Mouse (Mus musculus): ENCODE data around the gene Dio1. TPM values are rescaled to one million over a fixed set of nuclear protein-coding genes. Genes with fewer than 3 reads are reported as not detected.

The Dio1 gene
- not detected for total RNA-seq (2021)

GRCm38 (mm10) chr4:107306966-107307365 is at the start of gene Dio1:
Gene Dio1 (minus strand): TSS chr4:107307169.
- DNase-seq = no peak

- DNase-seq = no peak
These were observed 47.6 kb upstream of the Dio1 start for GRCm38 (mm10) chr4:107354543-107354942.

- DNase-seq = no peak
These were observed 47.2 kb upstream of the Dio1 start for GRCm38 (mm10) chr4:107354126-107354525.

GRCm38 (mm10) chr4:107353612-107354011 is 46.6 kb upstream of the Dio1 start:
- no peak for DNase-seq

- no peak for DNase-seq
These were observed 44.4 kb upstream of the Dio1 start for GRCm38 (mm10) chr4:107351368-107351767.

GRCm38 (mm10) chr4:107349311-107350008 is 42.5 kb upstream of the Dio1 start:
- DNase-seq = peak in 1 of 2 experiments; percentile 11

GRCm38 (mm10) chr4:107348529-107349310 is 41.8 kb upstream of the Dio1 start:
- DNase-seq = no peak

- DNase-seq = no peak
These were observed 40.3 kb upstream of the Dio1 start for GRCm38 (mm10) chr4:107347221-107347620.

- peak; percentile 11 to 28 for DNase-seq
These were observed 37.6 kb upstream of the Dio1 start for GRCm38 (mm10) chr4:107344612-107345011.

- DNase-seq = no peak
These were observed 34.4 kb upstream of the Dio1 start for GRCm38 (mm10) chr4:107341354-107341753.

- no peak for DNase-seq
These were observed 30.5 kb upstream of the Dio1 start for GRCm38 (mm10) chr4:107337455-107337854.

GRCm38 (mm10) chr4:107336356-107336755 is 29.4 kb upstream of the Dio1 start:
- DNase-seq = no peak

- no peak for DNase-seq
These were observed 26.5 kb upstream of the Dio1 start for GRCm38 (mm10) chr4:107333514-107333913.

GRCm38 (mm10) chr4:107328530-107328929 is 21.6 kb upstream of the Dio1 start:
- no peak for DNase-seq

- DNase-seq = no peak
These were observed 16.1 kb upstream of the Dio1 start for GRCm38 (mm10) chr4:107323113-107323512.

GRCm38 (mm10) chr4:107321041-107321440 is 14.1 kb upstream of the Dio1 start:
- no peak for DNase-seq

GRCm38 (mm10) chr4:107318646-107319045 is 11.7 kb upstream of the Dio1 start:
- DNase-seq = no peak

GRCm38 (mm10) chr4:107314479-107314805 is 7.5 kb upstream of the Dio1 start:
- no peak for DNase-seq

GRCm38 (mm10) chr4:107313690-107314478 is 6.9 kb upstream of the Dio1 start, which contains the start of gene Yipf1:
Gene Yipf1 (plus strand): TSS chr4:107314363.
- peak; percentile 88 to 89 for DNase-seq

- DNase-seq = no peak
These were observed 3.4 kb downstream of the Dio1 start for GRCm38 (mm10) chr4:107303531-107303930.

GRCm38 (mm10) chr4:107302832-107303231 is 4.1 kb downstream of the Dio1 start:
- no peak for DNase-seq

GRCm38 (mm10) chr4:107302221-107302620 is 4.7 kb downstream of the Dio1 start:
- no peak for DNase-seq

GRCm38 (mm10) chr4:107300902-107301555 is 5.9 kb downstream of the Dio1 start:
- DNase-seq = no peak

All from layer of hippocampus, postnatal 36 days (tissue).